Comparison of ENCODE assay signal across 12 mouse cellular contexts in genomic region chr15:64542250-64542901, GRCm38 (mm10).
A peak's percentile ranks its signal among the peaks of the same experiment; 100 is the strongest.
DNase-seq lines count a peak whose midpoint lies in the region; ATAC-seq and TF ChIP-seq lines count a peak whose summit lies in the region.
"Had no signal": no experiment of that assay in that cellular context is flagged by ENCODE, and none has a peak within 500 bp of the region (broad histone marks: within the 10 kb centered on the region; RNA-seq: fewer than 3 reads in every experiment).

No protein-coding gene starts in this region.

- H3K36me3 ChIP-seq in hindbrain, embryonic 16.5 days (ENCODE audit: control insufficient read depth, insufficient read depth, low read length), result no peaks in the 10 kb centered on the region
- H3K36me3 ChIP-seq in hindbrain, embryonic 10.5 days, result no peaks in the 10 kb centered on the region
- no peaks in the 10 kb centered on the region for H3K36me3 ChIP-seq in myocyte (ENCODE audit: control insufficient read depth, insufficient read depth)
- H3K36me3 ChIP-seq: limb, embryonic 12.5 days; lung, embryonic 15.5 days had no signal

- no peak for DNase-seq in hindbrain, embryonic 10.5 days (ENCODE audit: low spot score)
- peak; percentile 19 for DNase-seq in Muller cell, postnatal 12 days (ENCODE audit: inconsistent ontology term)
- DNase-seq in gastrocnemius, postnatal 14 days, result peak; percentile 17
- DNase-seq in right cerebral cortex, postnatal 36 days (ENCODE audit: low spot score in 2 of 2), result no peak
- no peak for DNase-seq in embryo, embryonic 10.5 days (ENCODE audit: low spot score)
- DNase-seq: kidney, adult 11 months; midbrain, embryonic 14.5 days; thymus, postnatal 25 days had no signal

- ATAC-seq in hindbrain, embryonic 16.5 days, result 0 out of 2 replicates have a peak, but pooled peaks have one; percentile 30

- 70% methylated on average over 8 of the region's 8 CpGs for WGBS in hindbrain, embryonic 16.5 days
- WGBS in hindbrain, embryonic 10.5 days, result 84% methylated on average over 8 of the region's 8 CpGs

- no peak overlapping the region for H3K9ac ChIP-seq in hindbrain, embryonic 16.5 days (ENCODE audit: low read depth, low read length)
- H3K9ac ChIP-seq: limb, embryonic 12.5 days; lung, embryonic 15.5 days had no signal

- no peaks in the 10 kb centered on the region for H3K4me1 ChIP-seq in hindbrain, embryonic 16.5 days (ENCODE audit: control insufficient read depth, insufficient read depth, low read depth, low read length)
- no peaks in the 10 kb centered on the region for H3K4me1 ChIP-seq in hindbrain, embryonic 10.5 days (replicated peaks)
- H3K4me1 ChIP-seq: limb, embryonic 12.5 days; lung, embryonic 15.5 days had no signal

- H3K4me2 ChIP-seq in hindbrain, embryonic 16.5 days (ENCODE audit: low read length), result no peak overlapping the region
- H3K4me2 ChIP-seq in myocyte (ENCODE audit: low read depth), result peak overlapping the region; percentile 26
- H3K4me2 ChIP-seq: limb, embryonic 12.5 days; lung, embryonic 15.5 days had no signal

- no peaks in the 10 kb centered on the region for H3K9me3 ChIP-seq in hindbrain, embryonic 16.5 days (ENCODE audit: control insufficient read depth, low read length)
- no peaks in the 10 kb centered on the region for H3K9me3 ChIP-seq in hindbrain, embryonic 10.5 days
- H3K9me3 ChIP-seq: limb, embryonic 12.5 days; lung, embryonic 15.5 days had no signal

- intact Hi-C loops in gastrocnemius, postnatal 14 days (cut with DNase I; ENCODE audit: low total_unique reads), result no loop called here

- H3K27me3 ChIP-seq in hindbrain, embryonic 16.5 days (replicated peaks; ENCODE audit: control insufficient read depth, insufficient read depth, low read length), result no peaks in the 10 kb centered on the region
- no peaks in the 10 kb centered on the region for H3K27me3 ChIP-seq in hindbrain, embryonic 10.5 days (ENCODE audit: insufficient read depth, poor library complexity, severe bottlenecking)
- H3K27me3 ChIP-seq in myocyte (ENCODE audit: control insufficient read depth, insufficient read depth, insufficient read length), result no peaks in the 10 kb centered on the region
- H3K27me3 ChIP-seq: limb, embryonic 12.5 days; lung, embryonic 15.5 days had no signal

- H3K27ac ChIP-seq in hindbrain, embryonic 16.5 days (ENCODE audit: low read depth, low read length), result no peak overlapping the region
- no peak overlapping the region for H3K27ac ChIP-seq in hindbrain, embryonic 10.5 days
- H3K27ac ChIP-seq: limb, embryonic 12.5 days; lung, embryonic 15.5 days had no signal

- no peaks in the 10 kb centered on the region for H3K79me2 ChIP-seq in myocyte (ENCODE audit: control insufficient read depth, insufficient read depth)

- H3ac ChIP-seq in myocyte (ENCODE audit: control insufficient read depth, insufficient read length), result no peak overlapping the region

- H3K4me3 ChIP-seq in hindbrain, embryonic 16.5 days (ENCODE audit: low read length), result no peak overlapping the region
- no peak overlapping the region for H3K4me3 ChIP-seq in hindbrain, embryonic 10.5 days
- no peak overlapping the region for H3K4me3 ChIP-seq in myocyte
- H3K4me3 ChIP-seq: limb, embryonic 12.5 days; lung, embryonic 15.5 days had no signal

- TF ChIP-seq POLR2A in myocyte (IDR thresholded peaks at IDR 0.05; ENCODE audit: insufficient read length, low read depth), result no peak

TF ChIP-seq in myocyte, 11 proteins besides CTCF, POLR2A, EP300 and RAD21:
- TF ChIP-seq CEBPB (IDR thresholded peaks at IDR 0.05; ENCODE audit: insufficient read depth, poor library complexity, severe bottlenecking) (peak; percentile 84), TCF12 (IDR thresholded peaks at IDR 0.05; ENCODE audit: insufficient read depth, poor library complexity, severe bottlenecking) (no peak), SRF (IDR thresholded peaks at IDR 0.05; ENCODE audit: control insufficient read depth, insufficient read length, low read depth) (no peak), POLR2AphosphoS2 (IDR thresholded peaks at IDR 0.05; ENCODE audit: insufficient read length, low read depth) (no peak), MAX (IDR thresholded peaks at IDR 0.05; ENCODE audit: low read depth) (no peak), USF1 (IDR thresholded peaks at IDR 0.05; ENCODE audit: low read depth) (no peak), MYOG (IDR thresholded peaks at IDR 0.05; ENCODE audit: control insufficient read depth in 1 of 3, insufficient read depth in 1 of 3, insufficient read length in 2 of 3, low read depth in 2 of 3) (peak in 1 of 3 experiments; percentile 28), MYOD1 (IDR thresholded peaks at IDR 0.05; ENCODE audit: control insufficient read depth in 1 of 3, insufficient read length in 2 of 3, low read depth in 2 of 3) (peak in 1 of 3 experiments; percentile 41), REST (IDR thresholded peaks at IDR 0.05; ENCODE audit: insufficient read depth, insufficient read length) (no peak)

Comparison
In these comparisons a context has a peak if more than half of its experiments do, and no peak if none do; other contexts are left out.
1. DNase-seq: peak in Muller cell, postnatal 12 days (single experiment) and gastrocnemius, postnatal 14 days (single experiment); none in hindbrain, embryonic 10.5 days (single experiment), right cerebral cortex, postnatal 36 days (0 of 2) and embryo, embryonic 10.5 days (single experiment).